Mouse (Mus musculus): ENCODE measurements around the gene Olfr1371. TPM values are rescaled to one million over a fixed set of nuclear protein-coding genes. Genes with fewer than 3 reads are reported as not detected.
A peak's percentile ranks its signal among the peaks of the same experiment; 100 is the strongest.

Gene Olfr1371
- total and polyA plus RNA-seq, 2 experiments from 2014 or later: not detected

DNA sequence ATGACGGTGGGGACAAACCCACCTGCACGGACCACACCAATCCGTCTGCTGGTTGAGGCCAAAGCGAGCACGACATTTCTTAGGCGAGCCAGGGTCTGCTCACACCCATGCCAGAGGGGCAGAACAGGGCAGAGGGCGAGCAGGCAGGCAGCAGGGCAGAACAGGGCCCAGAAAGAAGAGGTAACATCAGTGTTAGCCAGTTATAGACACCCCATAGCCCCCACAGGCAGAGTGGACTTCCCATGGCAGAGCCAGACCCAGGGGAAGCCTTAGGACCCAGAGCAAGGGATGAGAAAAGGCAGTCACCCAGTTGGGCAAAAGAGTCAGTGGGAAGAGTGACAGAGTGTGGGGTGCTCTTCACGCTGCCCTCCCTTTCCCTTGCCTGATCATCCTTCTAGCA, 41.3 kb upstream of the Olfr1371 start:
- 89% methylated on average over 8 of the region's 8 CpGs for WGBS
- DNase-seq (ENCODE audit: low spot score): no peak
- no peak overlapping the region for H3K9ac ChIP-seq (replicated peaks; ENCODE audit: low read depth, low read length)
- H3K27ac ChIP-seq (ENCODE audit: low read depth): no peak overlapping the region
- no peak overlapping the region for H3K4me2 ChIP-seq (ENCODE audit: low read depth, low read length)
- H3K9me3 ChIP-seq (replicated peaks; ENCODE audit: control insufficient read depth, low read length): no peaks in the 10 kb centered on the region
- H3K4me1 ChIP-seq (ENCODE audit: control insufficient read depth, insufficient read depth): 0 out of 2 replicates have a peak, but pooled peaks cover 6% of the 10 kb centered on the region
- no peak overlapping the region for H3K4me3 ChIP-seq (ENCODE audit: low read depth, low read length)
- TF ChIP-seq EP300 (IDR thresholded peaks at IDR 0.05; ENCODE audit: low read depth) (no peak), CTCF (IDR thresholded peaks at IDR 0.05; ENCODE audit: low read depth) (no peak)
- no peaks in the 10 kb centered on the region for H3K27me3 ChIP-seq (ENCODE audit: control insufficient read depth, insufficient read depth, low read length)
- no peaks in the 10 kb centered on the region; the same call in 1 of the 2 replicates for H3K36me3 ChIP-seq (replicated peaks; ENCODE audit: control insufficient read depth, insufficient read depth, low read length)
- ATAC-seq (ENCODE audit: insufficient read depth, low read depth): no peak

- Histone ChIP-seq H3K27me3 (ENCODE audit: control insufficient read depth, insufficient read depth, low read length) (no peaks in the 10 kb centered on the region), H3K4me3 (ENCODE audit: low read depth, low read length) (no peak overlapping the region), H3K4me1 (ENCODE audit: control insufficient read depth, insufficient read depth) (0 out of 2 replicates have a peak, but pooled peaks cover 6% of the 10 kb centered on the region), H3K27ac (ENCODE audit: low read depth) (peak overlapping the region; percentile 24), H3K4me2 (ENCODE audit: low read depth, low read length) (no peak overlapping the region), H3K9ac (replicated peaks; ENCODE audit: low read depth, low read length) (no peak overlapping the region), H3K36me3 (replicated peaks; ENCODE audit: control insufficient read depth, insufficient read depth, low read length) (peaks cover 8% of the 10 kb centered on the region; the same call in 1 of the 2 replicates), H3K9me3 (replicated peaks; ENCODE audit: control insufficient read depth, low read length) (no peaks in the 10 kb centered on the region)
- TF ChIP-seq CTCF (IDR thresholded peaks at IDR 0.05; ENCODE audit: low read depth): peak; percentile 88
- TF ChIP-seq EP300 (IDR thresholded peaks at IDR 0.05; ENCODE audit: low read depth): no peak
- ATAC-seq (ENCODE audit: insufficient read depth, low read depth) (peak; percentile 83; the same call in 1 of the 2 replicates), DNase-seq (ENCODE audit: low spot score) (peak; percentile 76)
- WGBS: 63% methylated on average over 11 of the region's 11 CpGs
Observed at GRCm38 (mm10) chr11:52253674-52254375, 40.0 kb upstream of the Olfr1371 start.

DNA sequence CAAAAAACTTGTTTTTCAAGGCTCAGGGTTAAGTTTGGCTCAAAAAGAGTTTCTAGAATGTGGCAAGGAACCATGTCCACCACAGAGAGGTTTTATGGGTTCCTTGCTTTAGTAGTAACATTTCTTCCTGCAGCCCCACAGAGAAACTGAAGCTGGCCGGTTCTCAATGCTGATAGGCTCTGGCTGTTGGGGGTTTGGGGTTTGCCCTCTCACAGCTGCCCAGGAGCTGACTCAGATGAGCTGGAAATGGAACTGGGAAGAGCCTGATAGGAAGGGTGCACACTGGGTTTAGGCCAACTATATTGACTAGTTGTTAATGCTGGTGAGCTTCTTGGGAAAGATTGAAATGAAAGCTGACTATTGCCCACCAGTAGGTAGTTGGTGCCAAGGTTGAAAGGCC, 38.9 kb upstream of the Olfr1371 start:
- ATAC-seq (ENCODE audit: insufficient read depth, low read depth) (no peak), DNase-seq (ENCODE audit: low spot score) (no peak)
- no peaks in the 10 kb centered on the region for H3K27me3 ChIP-seq (ENCODE audit: control insufficient read depth, insufficient read depth, low read length)
- H3K36me3 ChIP-seq (replicated peaks; ENCODE audit: control insufficient read depth, insufficient read depth, low read length): peaks cover 19% of the 10 kb centered on the region
- H3K9ac ChIP-seq (replicated peaks; ENCODE audit: low read depth, low read length): no peak overlapping the region
- H3K27ac ChIP-seq (ENCODE audit: low read depth): no peak overlapping the region
- no peak overlapping the region for H3K4me2 ChIP-seq (ENCODE audit: low read depth, low read length)
- no peaks in the 10 kb centered on the region for H3K9me3 ChIP-seq (replicated peaks; ENCODE audit: control insufficient read depth, low read length)
- H3K4me1 ChIP-seq (ENCODE audit: control insufficient read depth, insufficient read depth): 0 out of 2 replicates have a peak, but pooled peaks cover 6% of the 10 kb centered on the region
- 65% methylated on average over 1 of the region's 1 CpGs for WGBS
- no peak for TF ChIP-seq EP300 (IDR thresholded peaks at IDR 0.05; ENCODE audit: low read depth)
- TF ChIP-seq CTCF (IDR thresholded peaks at IDR 0.05; ENCODE audit: low read depth): no peak
- no peak overlapping the region for H3K4me3 ChIP-seq (ENCODE audit: low read depth, low read length)

DNA sequence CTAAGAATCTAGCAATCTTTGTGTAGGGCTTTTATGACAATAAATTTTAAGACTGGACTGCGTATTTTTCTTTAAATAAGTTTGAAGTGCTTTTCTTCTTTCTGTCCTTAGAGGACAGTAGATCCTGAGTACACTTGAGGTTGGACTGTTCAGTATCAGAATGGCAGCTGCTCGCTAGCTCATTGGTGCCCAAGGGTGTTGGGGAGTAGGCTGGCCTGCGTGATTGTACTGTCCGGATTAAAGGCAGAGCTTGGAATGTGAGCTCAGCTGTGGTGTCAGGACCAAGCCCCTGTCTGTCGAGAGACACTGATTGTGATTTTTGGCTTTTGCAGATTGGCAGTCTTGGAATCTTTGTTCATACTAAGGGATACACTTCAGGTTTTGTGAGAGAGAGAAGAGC, 38.0 kb upstream of the Olfr1371 start:
- H3K9ac ChIP-seq (replicated peaks; ENCODE audit: low read depth, low read length): no peak overlapping the region
- DNase-seq (ENCODE audit: low spot score): no peak
- H3K36me3 ChIP-seq (replicated peaks; ENCODE audit: control insufficient read depth, insufficient read depth, low read length): peaks cover 28% of the 10 kb centered on the region
- no peak for TF ChIP-seq EP300 (IDR thresholded peaks at IDR 0.05; ENCODE audit: low read depth)
- TF ChIP-seq CTCF (IDR thresholded peaks at IDR 0.05; ENCODE audit: low read depth): no peak
- H3K4me1 ChIP-seq (ENCODE audit: control insufficient read depth, insufficient read depth): 0 out of 2 replicates have a peak, but pooled peaks cover 6% of the 10 kb centered on the region
- H3K27me3 ChIP-seq (ENCODE audit: control insufficient read depth, insufficient read depth, low read length): no peaks in the 10 kb centered on the region
- no peaks in the 10 kb centered on the region for H3K9me3 ChIP-seq (replicated peaks; ENCODE audit: control insufficient read depth, low read length)
- H3K4me2 ChIP-seq (ENCODE audit: low read depth, low read length): no peak overlapping the region
- H3K27ac ChIP-seq (ENCODE audit: low read depth): no peak overlapping the region
- 46% methylated on average over 5 of the region's 5 CpGs for WGBS
- H3K4me3 ChIP-seq (ENCODE audit: low read depth, low read length): no peak overlapping the region
- ATAC-seq (ENCODE audit: insufficient read depth, low read depth): no peak

GRCm38 (mm10) chr11:52249452-52249851, 35.7 kb upstream of the Olfr1371 start:
- ATAC-seq (ENCODE audit: insufficient read depth, low read depth) (no peak), DNase-seq (ENCODE audit: low spot score) (no peak)
- Histone ChIP-seq H3K27ac (ENCODE audit: low read depth) (no peak overlapping the region), H3K4me2 (ENCODE audit: low read depth, low read length) (no peak overlapping the region), H3K9me3 (replicated peaks; ENCODE audit: control insufficient read depth, low read length) (no peaks in the 10 kb centered on the region), H3K36me3 (replicated peaks; ENCODE audit: control insufficient read depth, insufficient read depth, low read length) (peaks cover 48% of the 10 kb centered on the region), H3K4me3 (ENCODE audit: low read depth, low read length) (no peak overlapping the region), H3K9ac (replicated peaks; ENCODE audit: low read depth, low read length) (no peak overlapping the region), H3K4me1 (ENCODE audit: control insufficient read depth, insufficient read depth) (0 out of 2 replicates have a peak, but pooled peaks cover 6% of the 10 kb centered on the region), H3K27me3 (ENCODE audit: control insufficient read depth, insufficient read depth, low read length) (no peaks in the 10 kb centered on the region)
- WGBS: 88% methylated on average over 2 of the region's 2 CpGs
- TF ChIP-seq CTCF (IDR thresholded peaks at IDR 0.05; ENCODE audit: low read depth): no peak
- TF ChIP-seq EP300 (IDR thresholded peaks at IDR 0.05; ENCODE audit: low read depth): no peak
